Comparison of ENCODE assay signal across 7 mouse cellular contexts in the genomic region with DNA sequence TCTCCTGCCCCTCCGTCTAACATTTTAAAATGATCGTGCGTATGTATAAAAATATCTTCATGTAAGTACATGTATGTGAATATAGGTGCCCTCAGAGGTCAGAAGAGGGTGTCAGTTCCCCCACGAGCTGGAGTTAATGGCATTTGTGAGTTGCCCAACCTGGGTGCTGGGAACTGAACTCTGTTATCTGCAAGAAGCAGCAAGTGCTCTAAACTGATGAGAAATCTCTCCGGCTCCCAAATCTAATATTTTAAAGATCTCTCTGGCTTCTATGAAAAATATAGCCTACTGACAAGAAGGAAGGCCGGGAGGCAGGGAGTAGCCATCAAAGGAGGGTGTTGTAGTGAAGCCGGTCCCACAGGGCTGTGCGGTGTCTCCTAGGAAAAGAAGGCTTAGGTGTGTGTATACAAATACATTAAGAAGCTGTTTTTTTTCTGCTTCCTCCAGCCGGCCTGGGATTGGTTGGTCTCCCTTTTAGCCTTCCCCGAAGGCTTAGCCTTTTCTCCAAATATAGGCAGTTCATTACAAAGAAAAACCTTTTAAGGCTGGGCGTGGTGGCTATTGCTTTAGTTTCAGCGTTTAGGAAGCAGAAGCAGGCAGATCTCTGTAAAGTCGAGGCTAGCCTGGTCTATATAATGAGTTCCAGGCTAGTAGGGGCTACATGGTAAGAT. TPM values are rescaled to one million over a fixed set of nuclear protein-coding genes. Genes with fewer than 3 reads are reported as not detected.
DNase-seq lines count a peak whose midpoint lies in the region; ATAC-seq and TF ChIP-seq lines count a peak whose summit lies in the region.

No protein-coding gene starts in this region.

- no peak overlapping the region for H3K27ac ChIP-seq in lung, embryonic 14.5 days (ENCODE audit: low read depth)
- no peak overlapping the region for H3K27ac ChIP-seq in forebrain, embryonic 12.5 days
- H3K27ac ChIP-seq in limb, embryonic 13.5 days = no peak overlapping the region
- H3K27ac ChIP-seq in neural tube, embryonic 13.5 days (replicated peaks) = no peak overlapping the region

- peak overlapping the region; percentile 38; the same call in 1 of the 2 replicates for H3K4me3 ChIP-seq in lung, embryonic 14.5 days (ENCODE audit: low read depth, low read length)
- H3K4me3 ChIP-seq in forebrain, embryonic 12.5 days (replicated peaks) = no peak overlapping the region; the same call in 1 of the 2 replicates
- peak overlapping the region; percentile 43; the same call in 1 of the 2 replicates for H3K4me3 ChIP-seq in limb, embryonic 13.5 days
- H3K4me3 ChIP-seq in neural tube, embryonic 13.5 days = peak overlapping the region; percentile 37; the same call in 1 of the 2 replicates

- no peak for ATAC-seq in lung, embryonic 14.5 days (ENCODE audit: insufficient read depth)
- ATAC-seq in forebrain, embryonic 12.5 days (ENCODE audit: low FRiP score) = no peak
- ATAC-seq in limb, embryonic 13.5 days (ENCODE audit: low FRiP score, low read depth) = no peak
- no peak for ATAC-seq in neural tube, embryonic 13.5 days (ENCODE audit: low read depth)

- H3K9me3 ChIP-seq in lung, embryonic 14.5 days (ENCODE audit: low read depth, low read length) = no peaks in the 10 kb centered on the region
- no peaks in the 10 kb centered on the region for H3K9me3 ChIP-seq in forebrain, embryonic 12.5 days
- no peaks in the 10 kb centered on the region for H3K9me3 ChIP-seq in limb, embryonic 13.5 days
- no peaks in the 10 kb centered on the region for H3K9me3 ChIP-seq in neural tube, embryonic 13.5 days

- TF ChIP-seq CTCF in lung, embryonic 14.5 days (IDR thresholded peaks at IDR 0.05; ENCODE audit: low read depth) = no peak

- no peak overlapping the region; the same call in 1 of the 2 replicates for H3K9ac ChIP-seq in lung, embryonic 14.5 days
- 0 out of 2 replicates have a peak overlapping the region, but pooled peaks have one; percentile 55 for H3K9ac ChIP-seq in forebrain, embryonic 12.5 days
- H3K9ac ChIP-seq in limb, embryonic 13.5 days = no peak overlapping the region
- H3K9ac ChIP-seq in neural tube, embryonic 13.5 days = 0 out of 2 replicates have a peak overlapping the region, but pooled peaks have one; percentile 72

- no peaks in the 10 kb centered on the region for H3K27me3 ChIP-seq in lung, embryonic 14.5 days (ENCODE audit: insufficient read depth, low read length)
- no peaks in the 10 kb centered on the region for H3K27me3 ChIP-seq in forebrain, embryonic 12.5 days
- H3K27me3 ChIP-seq in limb, embryonic 13.5 days = no peaks in the 10 kb centered on the region
- H3K27me3 ChIP-seq in neural tube, embryonic 13.5 days = no peaks in the 10 kb centered on the region

- no peaks in the 10 kb centered on the region for H3K36me3 ChIP-seq in lung, embryonic 14.5 days (ENCODE audit: insufficient read depth)
- no peaks in the 10 kb centered on the region for H3K36me3 ChIP-seq in forebrain, embryonic 12.5 days (replicated peaks)
- H3K36me3 ChIP-seq in limb, embryonic 13.5 days = no peaks in the 10 kb centered on the region
- H3K36me3 ChIP-seq in neural tube, embryonic 13.5 days = no peaks in the 10 kb centered on the region

- no peaks in the 10 kb centered on the region for H3K4me1 ChIP-seq in lung, embryonic 14.5 days (ENCODE audit: insufficient read depth)
- H3K4me1 ChIP-seq in forebrain, embryonic 12.5 days = peaks cover 35% of the 10 kb centered on the region
- H3K4me1 ChIP-seq in limb, embryonic 13.5 days = peaks cover 14% of the 10 kb centered on the region
- H3K4me1 ChIP-seq in neural tube, embryonic 13.5 days (replicated peaks) = peaks cover 14% of the 10 kb centered on the region

- no peak for DNase-seq in lung, embryonic 14.5 days
- DNase-seq in lung, adult 18-20 months = no peak
- DNase-seq in left cerebral cortex, adult 9 months (ENCODE audit: low spot score in 2 of 2) = no peak
- DNase-seq in frontal cortex, postnatal 14 days (ENCODE audit: low spot score in 2 of 2) = no peak

- peak overlapping the region; percentile 76 for H3K4me2 ChIP-seq in lung, embryonic 14.5 days
- H3K4me2 ChIP-seq in forebrain, embryonic 12.5 days = no peak overlapping the region
- H3K4me2 ChIP-seq in limb, embryonic 13.5 days (replicated peaks) = peak overlapping the region; percentile 70
- H3K4me2 ChIP-seq in neural tube, embryonic 13.5 days = peak overlapping the region; percentile 67

- 88% methylated on average over 13 of the region's 13 CpGs for WGBS in lung, embryonic 14.5 days
- 92% methylated on average over 13 of the region's 13 CpGs for WGBS in forebrain, embryonic 12.5 days
- 91% methylated on average over 13 of the region's 13 CpGs for WGBS in limb, embryonic 13.5 days
- whole genome bisulfite sequencing in neural tube, embryonic 13.5 days = 94% methylated on average over 13 of the region's 13 CpGs

RNA-seq across cellular contexts. Expression of a gene that starts 8.5 kb away (rescaled TPM):
- polyA plus RNA-seq in lung, embryonic 14.5 days (2014; fragmentation: Nextera tagmentation; extraction: Ambion mirVana) = 408 and 419 TPM in 2 replicates
- polyA plus RNA-seq in forebrain, embryonic 12.5 days (2016; fragmentation: Nextera tagmentation; extraction: Ambion mirVana) = 570 and 587 TPM in 2 replicates
- polyA plus RNA-seq in limb, embryonic 13.5 days (2015; fragmentation: Nextera tagmentation; extraction: Ambion mirVana) = 383 and 392 TPM in 2 replicates
- polyA plus RNA-seq in neural tube, embryonic 13.5 days (2015; fragmentation: Nextera tagmentation; extraction: Ambion mirVana) = 350 and 384 TPM in 2 replicates

RNA-seq across cellular contexts. Expression of a gene that starts 25.7 kb away (rescaled TPM):
- 3.6 and 4.8 TPM in 2 replicates for polyA plus RNA-seq in lung, embryonic 14.5 days (2014; fragmentation: Nextera tagmentation; extraction: Ambion mirVana)
- polyA plus RNA-seq in forebrain, embryonic 12.5 days (2016; fragmentation: Nextera tagmentation; extraction: Ambion mirVana) = 8.5 and 10.6 TPM in 2 replicates
- polyA plus RNA-seq in limb, embryonic 13.5 days (2015; fragmentation: Nextera tagmentation; extraction: Ambion mirVana) = 4.3 and 5.3 TPM in 2 replicates
- polyA plus RNA-seq in neural tube, embryonic 13.5 days (2015; fragmentation: Nextera tagmentation; extraction: Ambion mirVana) = 23.9 and 25.6 TPM in 2 replicates

RNA-seq across cellular contexts. Expression of a gene that starts 34.6 kb away (rescaled TPM):
- 5.1 and 5.3 TPM in 2 replicates for polyA plus RNA-seq in lung, embryonic 14.5 days (2014; fragmentation: Nextera tagmentation; extraction: Ambion mirVana)
- polyA plus RNA-seq in forebrain, embryonic 12.5 days (2016; fragmentation: Nextera tagmentation; extraction: Ambion mirVana) = 1.7 and 2.6 TPM in 2 replicates
- 8.0 and 8.6 TPM in 2 replicates for polyA plus RNA-seq in limb, embryonic 13.5 days (2015; fragmentation: Nextera tagmentation; extraction: Ambion mirVana)
- 6.5 and 9.0 TPM in 2 replicates for polyA plus RNA-seq in neural tube, embryonic 13.5 days (2015; fragmentation: Nextera tagmentation; extraction: Ambion mirVana)

RNA-seq across cellular contexts. Expression of a gene that starts 35.8 kb away (rescaled TPM):
- polyA plus RNA-seq in lung, embryonic 14.5 days (2014; fragmentation: Nextera tagmentation; extraction: Ambion mirVana) = 0.72 and 0.89 TPM in 2 replicates
- 1.7 and 2.1 TPM in 2 replicates for polyA plus RNA-seq in forebrain, embryonic 12.5 days (2016; fragmentation: Nextera tagmentation; extraction: Ambion mirVana)
- 0.74 and 1.0 TPM in 2 replicates for polyA plus RNA-seq in limb, embryonic 13.5 days (2015; fragmentation: Nextera tagmentation; extraction: Ambion mirVana)
- polyA plus RNA-seq in neural tube, embryonic 13.5 days (2015; fragmentation: Nextera tagmentation; extraction: Ambion mirVana) = 0.96 and 2.4 TPM in 2 replicates

RNA-seq across cellular contexts. Expression of a gene that starts 56.2 kb away (rescaled TPM):
- 57.9 and 64.6 TPM in 2 replicates for polyA plus RNA-seq in lung, embryonic 14.5 days (2014; fragmentation: Nextera tagmentation; extraction: Ambion mirVana)
- polyA plus RNA-seq in forebrain, embryonic 12.5 days (2016; fragmentation: Nextera tagmentation; extraction: Ambion mirVana) = 22.1 and 26.3 TPM in 2 replicates
- 44.3 and 49.5 TPM in 2 replicates for polyA plus RNA-seq in limb, embryonic 13.5 days (2015; fragmentation: Nextera tagmentation; extraction: Ambion mirVana)
- 13.5 and 17.4 TPM in 2 replicates for polyA plus RNA-seq in neural tube, embryonic 13.5 days (2015; fragmentation: Nextera tagmentation; extraction: Ambion mirVana)

Comparison
In these comparisons a context has a peak if more than half of its experiments do, and no peak if none do; other contexts are left out.
1. H3K9ac ChIP-seq: peak in forebrain, embryonic 12.5 days (single experiment) and neural tube, embryonic 13.5 days (single experiment); none in lung, embryonic 14.5 days (single experiment) and limb, embryonic 13.5 days (single experiment).